Mouse (Mus musculus): ENCODE data around the gene Gpx4.

GRCm38 (mm10) chr10:79997819-79998218 lies 49.1 kb upstream of the Gpx4 start:
- TF ChIP-seq TCF12 (IDR thresholded peaks at IDR 0.05; ENCODE audit: insufficient read depth, poor library complexity, severe bottlenecking), result no peak
- TF ChIP-seq POLR2A (IDR thresholded peaks at IDR 0.05; ENCODE audit: insufficient read length, low read depth), result no peak
- no peak for TF ChIP-seq E2F4 (IDR thresholded peaks at IDR 0.05; ENCODE audit: insufficient read depth)
- no peak for TF ChIP-seq CEBPB (IDR thresholded peaks at IDR 0.05; ENCODE audit: insufficient read depth, poor library complexity, severe bottlenecking)
- TF ChIP-seq MAX (IDR thresholded peaks at IDR 0.05; ENCODE audit: low read depth), result no peak
- TF ChIP-seq MYOD1 (IDR thresholded peaks at IDR 0.05; ENCODE audit: control insufficient read depth in 1 of 3, insufficient read length in 2 of 3, low read depth in 2 of 3), result no peak
